Mouse (Mus musculus) embryonic facial prominence, embryonic 11.5 days (tissue): ENCODE results near the gene Disp1. TPM values are rescaled to one million over a fixed set of nuclear protein-coding genes. Genes with fewer than 3 reads are reported as not detected.

Experiments
- ATAC-seq: fragments of 200-750 bp; cut with Nextera tagmentation; replicated peaks from 2 replicates; pipeline ENCODE4 v1.8.0; 2017; ENCODE audit warnings: low read depth; ENCODE audit not compliant: insufficient number of reproducible peaks, low FRiP score, low TSS enrichment
- DNase-seq: peaks from one replicate; pipeline ENCODE4 v3.0.0-alpha.2; 2015; ENCODE audit warnings: low spot score
- H3K27ac ChIP-seq: fragments of 300-500 bp; sonication (generic); replicated peaks from 2 replicates; pipeline ENCODE4 v1.5.1; 2014; ENCODE audit warnings: mild to moderate bottlenecking, low read depth, low read length, control low read depth
- H3K27me3 ChIP-seq: fragments of 300-500 bp; sonication (generic); 2 replicates; pipeline ENCODE4 v1.6.1; 2014; ENCODE audit warnings: mild to moderate bottlenecking, low read length, moderate library complexity, mixed read lengths; ENCODE audit not compliant: control insufficient read depth, insufficient read depth
- H3K36me3 ChIP-seq: fragments of 300-500 bp; sonication (generic); replicated peaks from 2 replicates; pipeline ENCODE4 v1.6.1; 2014; ENCODE audit warnings: low read depth, mild to moderate bottlenecking, low read length, moderate library complexity, mixed read lengths; ENCODE audit not compliant: control insufficient read depth, insufficient read depth
- H3K4me1 ChIP-seq: fragments of 300-500 bp; sonication (generic); 2 replicates; pipeline ENCODE4 v1.6.1; 2014; ENCODE audit warnings: low read length, mixed read lengths; ENCODE audit not compliant: control insufficient read depth, insufficient read depth
- H3K4me2 ChIP-seq: fragments of 300-500 bp; sonication (generic); 2 replicates; pipeline ENCODE4 v1.6.1; 2014; ENCODE audit warnings: low read depth, mild to moderate bottlenecking, control low read depth, low read length, moderate library complexity
- H3K4me3 ChIP-seq: fragments of 300-500 bp; sonication (generic); 2 replicates; pipeline ENCODE4 v1.5.1; 2014; ENCODE audit warnings: low read depth, low read length, control low read depth
- H3K9ac ChIP-seq: fragments of 300-500 bp; sonication (generic); replicated peaks from 2 replicates; pipeline ENCODE4 v1.6.1; 2014; ENCODE audit warnings: mild to moderate bottlenecking, control low read depth, low read length
- H3K9me3 ChIP-seq: fragments of 300-500 bp; sonication (generic); replicated peaks from 2 replicates; pipeline ENCODE4 v1.6.1; 2016; ENCODE audit warnings: mild to moderate bottlenecking, low read length, inconsistent platforms, mixed read lengths; ENCODE audit not compliant: control insufficient read depth
- WGBS: fragments of 180-500 bp; shearing (Covaris S2); extraction: QIAGEN DNeasy Blood & Tissue Kit; methylation state at CpG from one replicate; pipeline ENCODE4 v1.1.7; 2014; 5-methylcytosine and 5-hydroxymethylcytosine counted together
- polyA plus RNA-seq: library from polyadenylated mRNA; unstranded; fragments of >200 nt; fragmentation: Nextera tagmentation; extraction: Ambion mirVana; gene quantifications from 2 replicates; pipeline ENCODE4 v1.2.1, GENCODE M21; 2014

Disp1 gene
- polyA plus RNA-seq, 1 experiment from 2014 or later: 12.4 TPM

- no peaks in the 10 kb centered on the region for H3K4me1 ChIP-seq
- no peak overlapping the region for H3K27ac ChIP-seq
- 50% methylated on average over 12 of the region's 12 CpGs for WGBS
- H3K4me2 ChIP-seq: no peak overlapping the region
- no peak overlapping the region for H3K4me3 ChIP-seq
- ATAC-seq: no peak
- H3K9ac ChIP-seq: no peak overlapping the region
- H3K27me3 ChIP-seq: no peaks in the 10 kb centered on the region
- H3K36me3 ChIP-seq: no peaks in the 10 kb centered on the region
- H3K9me3 ChIP-seq: no peaks in the 10 kb centered on the region
- no peak for DNase-seq
Observed at GRCm38 (mm10) chr1:183167776-183168175, 53.5 kb downstream of the Disp1 start.

- no peak overlapping the region for H3K4me2 ChIP-seq
- no peaks in the 10 kb centered on the region for H3K9me3 ChIP-seq
- H3K4me1 ChIP-seq: no peaks in the 10 kb centered on the region
- no peak for ATAC-seq
- H3K27me3 ChIP-seq: no peaks in the 10 kb centered on the region
- 90% methylated on average over 5 of the region's 5 CpGs for WGBS
- H3K36me3 ChIP-seq: no peaks in the 10 kb centered on the region
- H3K9ac ChIP-seq: no peak overlapping the region
- DNase-seq: no peak
- no peak overlapping the region for H3K4me3 ChIP-seq
- H3K27ac ChIP-seq: no peak overlapping the region
Observed at GRCm38 (mm10) chr1:183166700-183167099, 54.6 kb downstream of the Disp1 start.

- 50% methylated on average over 8 of the region's 8 CpGs for WGBS
- no peak overlapping the region for H3K4me3 ChIP-seq
- no peak overlapping the region for H3K4me2 ChIP-seq
- H3K36me3 ChIP-seq: no peaks in the 10 kb centered on the region
- H3K9ac ChIP-seq: no peak overlapping the region
- H3K27ac ChIP-seq: 0 out of 2 replicates have a peak overlapping the region, but pooled peaks have one; percentile 35
- no peaks in the 10 kb centered on the region for H3K27me3 ChIP-seq
- no peak for ATAC-seq
- no peaks in the 10 kb centered on the region for H3K9me3 ChIP-seq
- no peak for DNase-seq
- no peaks in the 10 kb centered on the region for H3K4me1 ChIP-seq
Observed at GRCm38 (mm10) chr1:183164648-183165071, 56.7 kb downstream of the Disp1 start.

DNA sequence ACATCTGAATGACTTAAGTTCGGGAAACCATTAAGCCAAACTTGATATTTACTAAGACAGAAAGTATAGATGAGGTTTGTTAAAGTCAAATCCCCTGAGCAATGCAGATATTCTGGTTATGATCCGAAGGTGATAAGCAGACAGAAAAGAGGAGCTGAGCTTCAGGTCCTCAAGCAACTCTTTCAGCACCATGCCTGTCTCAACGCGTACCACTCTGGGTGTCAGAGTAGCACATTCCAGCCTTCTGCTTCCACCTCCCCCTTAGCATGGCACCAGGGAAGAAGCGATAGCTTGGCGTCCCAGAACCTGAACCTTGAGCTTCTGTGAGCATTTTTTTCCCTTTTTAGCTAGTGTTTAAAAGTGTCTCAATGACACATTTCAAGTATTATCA, 57.1 kb downstream of the Disp1 start:
- ATAC-seq: no peak
- WGBS: 66% methylated on average over 6 of the region's 6 CpGs
- Histone ChIP-seq H3K9ac (no peak overlapping the region), H3K27me3 (no peaks in the 10 kb centered on the region), H3K36me3 (no peaks in the 10 kb centered on the region), H3K9me3 (no peaks in the 10 kb centered on the region), H3K4me1 (no peaks in the 10 kb centered on the region), H3K4me2 (no peak overlapping the region), H3K4me3 (no peak overlapping the region), H3K27ac (no peak overlapping the region)
- DNase-seq: no peak

DNA sequence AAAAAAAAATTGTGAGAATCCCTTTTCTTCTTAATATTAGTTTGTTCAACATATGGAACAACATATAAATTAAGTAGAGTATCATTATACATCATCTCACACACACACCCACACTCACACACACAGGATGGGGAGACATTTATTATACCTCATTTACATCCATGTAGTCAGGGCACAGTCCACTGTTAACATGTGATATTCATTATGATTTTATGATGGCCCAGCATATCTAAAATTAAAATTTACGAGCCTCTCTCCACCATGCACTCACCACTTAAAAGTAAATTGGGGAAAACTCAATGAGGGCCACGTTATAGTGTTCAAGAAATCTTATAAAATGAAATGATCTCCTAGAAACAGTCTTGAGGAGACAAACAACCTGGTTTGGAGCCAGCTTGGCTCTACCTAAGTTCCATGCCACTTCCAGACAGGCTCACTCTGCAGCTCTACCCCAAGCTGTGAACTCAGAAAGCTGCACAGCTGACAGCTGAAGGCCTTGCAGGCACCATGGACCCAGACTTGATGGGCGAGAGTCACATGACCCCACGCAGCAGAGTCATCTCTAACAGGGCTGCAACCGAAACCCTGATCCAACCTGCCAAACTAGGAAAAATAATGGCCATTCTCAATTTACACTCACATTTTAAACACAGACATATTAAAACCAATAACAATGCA, 57.7 kb downstream of the Disp1 start:
- H3K27ac ChIP-seq: no peak overlapping the region
- no peaks in the 10 kb centered on the region for H3K27me3 ChIP-seq
- H3K36me3 ChIP-seq: no peaks in the 10 kb centered on the region
- 64% methylated on average over 5 of the region's 5 CpGs for WGBS
- ATAC-seq: no peak
- no peak overlapping the region for H3K4me3 ChIP-seq
- no peaks in the 10 kb centered on the region for H3K9me3 ChIP-seq
- H3K4me2 ChIP-seq: no peak overlapping the region
- no peak for DNase-seq
- no peak overlapping the region for H3K9ac ChIP-seq
- no peaks in the 10 kb centered on the region for H3K4me1 ChIP-seq

DNA sequence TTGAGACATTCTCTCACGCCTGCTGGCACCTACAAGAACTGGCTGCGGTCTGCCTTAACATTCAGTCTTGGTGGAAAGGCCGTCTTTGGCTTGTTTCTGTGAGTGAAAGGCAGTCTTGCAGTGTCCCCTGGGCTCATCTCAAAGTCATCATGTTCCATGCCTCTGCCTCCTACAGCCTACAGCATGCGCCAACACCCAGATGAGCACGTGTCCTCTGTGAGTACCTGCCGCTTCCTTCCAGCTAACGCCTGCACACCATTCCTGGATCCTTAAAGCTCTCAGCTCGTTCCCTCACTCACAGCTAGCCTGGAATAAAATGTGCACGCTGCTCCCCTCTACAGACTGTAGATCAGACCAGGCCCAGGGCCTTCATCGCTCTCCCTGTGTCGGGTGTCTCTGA, 60.3 kb downstream of the Disp1 start:
- Histone ChIP-seq H3K9me3 (no peaks in the 10 kb centered on the region; the same call in 1 of the 2 replicates), H3K4me3 (no peak overlapping the region), H3K27me3 (no peaks in the 10 kb centered on the region), H3K36me3 (no peaks in the 10 kb centered on the region), H3K9ac (no peak overlapping the region), H3K4me1 (no peaks in the 10 kb centered on the region), H3K27ac (no peak overlapping the region), H3K4me2 (no peak overlapping the region)
- WGBS: 88% methylated on average over 11 of the region's 11 CpGs
- ATAC-seq: no peak
- DNase-seq: no peak

GRCm38 (mm10) chr1:183160188-183160587, 61.1 kb downstream of the Disp1 start:
- WGBS: 85% methylated on average over 6 of the region's 6 CpGs
- H3K4me1 ChIP-seq: no peaks in the 10 kb centered on the region
- no peaks in the 10 kb centered on the region for H3K27me3 ChIP-seq
- no peaks in the 10 kb centered on the region; the same call in 1 of the 2 replicates for H3K9me3 ChIP-seq
- H3K9ac ChIP-seq: no peak overlapping the region
- no peak for DNase-seq
- H3K4me3 ChIP-seq: no peak overlapping the region
- no peak overlapping the region for H3K4me2 ChIP-seq
- H3K27ac ChIP-seq: no peak overlapping the region
- H3K36me3 ChIP-seq: no peaks in the 10 kb centered on the region
- no peak for ATAC-seq

DNA sequence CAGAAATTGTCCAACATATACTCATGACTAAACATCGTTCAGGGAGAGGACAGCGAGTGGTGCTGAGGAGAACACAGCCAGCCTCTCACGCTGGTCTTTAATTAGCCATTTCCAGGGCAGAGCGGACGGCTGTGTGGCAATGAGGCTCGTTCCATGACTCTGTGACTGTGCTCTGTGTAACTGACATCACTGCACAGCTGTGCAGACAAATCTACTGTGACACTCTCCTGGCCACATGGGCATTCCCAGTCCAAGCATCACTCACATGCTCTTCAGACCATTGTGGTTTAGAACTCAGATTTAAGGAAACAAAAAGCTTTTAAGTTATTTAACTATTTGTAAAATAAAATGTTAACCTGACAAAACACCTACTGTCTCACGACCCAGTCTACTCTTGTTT, 62.1 kb downstream of the Disp1 start:
- DNase-seq: no peak
- no peak overlapping the region for H3K9ac ChIP-seq
- ATAC-seq: no peak

More for the DNA sequence above, 62.1 kb downstream of the Disp1 start:
- Histone ChIP-seq H3K4me1 (no peaks in the 10 kb centered on the region), H3K4me3 (no peak overlapping the region), H3K27ac (no peak overlapping the region), H3K36me3 (no peaks in the 10 kb centered on the region), H3K27me3 (no peaks in the 10 kb centered on the region), H3K4me2 (no peak overlapping the region), H3K9me3 (no peaks in the 10 kb centered on the region; the same call in 1 of the 2 replicates)
- 59% methylated on average over 7 of the region's 7 CpGs for WGBS
